Mouse (Mus musculus): Measurements from ENCODE around the gene Sec16a.

Sec16a gene

GRCm38 (mm10) chr2:26437221-26437620 lies 7.8 kb downstream of the Sec16a start:
- no peak for DNase-seq

GRCm38 (mm10) chr2:26434791-26435572 lies 10.0 kb downstream of the Sec16a start:
- DNase-seq: no peak

- DNase-seq: no peak
Observed at GRCm38 (mm10) chr2:26429851-26430250, 15.2 kb downstream of the Sec16a start.

- DNase-seq: no peak
Observed at GRCm38 (mm10) chr2:26424541-26424940, 20.5 kb downstream of the Sec16a start.

GRCm38 (mm10) chr2:26423086-26423485 lies 21.9 kb downstream of the Sec16a start:
- DNase-seq: no peak

GRCm38 (mm10) chr2:26421969-26422368 lies 23.0 kb downstream of the Sec16a start:
- DNase-seq: no peak

GRCm38 (mm10) chr2:26418120-26418519 lies 26.9 kb downstream of the Sec16a start:
- DNase-seq: no peak

GRCm38 (mm10) chr2:26417066-26417465 lies 27.9 kb downstream of the Sec16a start:
- no peak for DNase-seq

- no peak for DNase-seq
Observed at GRCm38 (mm10) chr2:26410931-26411411, 34.0 kb downstream of the Sec16a start.

GRCm38 (mm10) chr2:26410091-26410490 lies 34.9 kb downstream of the Sec16a start:
- no peak for DNase-seq

- no peak for DNase-seq
Observed at GRCm38 (mm10) chr2:26409362-26409761, 35.7 kb downstream of the Sec16a start.

GRCm38 (mm10) chr2:26408515-26409356 lies 36.3 kb downstream of the Sec16a start, which contains the start of gene Inpp5e:
Inpp5e (minus strand) TSS chr2:26409203.
- DNase-seq: peak; percentile 94

GRCm38 (mm10) chr2:26403306-26403705 lies 41.7 kb downstream of the Sec16a start:
- no peak for DNase-seq

GRCm38 (mm10) chr2:26402265-26402664 lies 42.8 kb downstream of the Sec16a start:
- no peak for DNase-seq

- DNase-seq: no peak
Observed at GRCm38 (mm10) chr2:26401023-26401422, 44.0 kb downstream of the Sec16a start.

- DNase-seq: no peak
Observed at GRCm38 (mm10) chr2:26400296-26400695, 44.7 kb downstream of the Sec16a start.

- no peak for DNase-seq
Observed at GRCm38 (mm10) chr2:26399647-26400046, 45.4 kb downstream of the Sec16a start.

- no peak for DNase-seq
Observed at GRCm38 (mm10) chr2:26398978-26399377, 46.0 kb downstream of the Sec16a start.

- DNase-seq: no peak
Observed at GRCm38 (mm10) chr2:26391617-26392016, 53.4 kb downstream of the Sec16a start.

- no peak for DNase-seq
Observed at GRCm38 (mm10) chr2:26390954-26391353, 54.1 kb downstream of the Sec16a start.

GRCm38 (mm10) chr2:26389154-26389690 lies 55.8 kb downstream of the Sec16a start, which contains the start of the genes Entr1 and Pmpca:
Entr1 (minus strand) TSS chr2:26389316.
Pmpca (plus strand) TSS chr2:26389339.
- peak; percentile 94 for DNase-seq

GRCm38 (mm10) chr2:26388682-26389153 lies 56.3 kb downstream of the Sec16a start:
- no peak for DNase-seq

- no peak for DNase-seq
Observed at GRCm38 (mm10) chr2:26387713-26388112, 57.3 kb downstream of the Sec16a start.

Measured in embryo, embryonic 11 days (tissue).